Mouse (Mus musculus) C2C12 (cell line): ENCODE results near the gene Prpf31. TPM values are rescaled to one million over a fixed set of nuclear protein-coding genes. Genes with fewer than 3 reads are reported as not detected.

Experiments
- H3K27me3 ChIP-seq: one replicate; pipeline ENCODE4 v1.6.1; 2011; ENCODE audit not compliant: control insufficient read depth, insufficient read depth, insufficient read length
- H3K36me3 ChIP-seq: one replicate; pipeline ENCODE4 v1.6.1; 2011; ENCODE audit not compliant: control insufficient read depth, insufficient read depth
- H3K4me3 ChIP-seq: one replicate; pipeline ENCODE4 v1.5.1; 2011; ENCODE audit warnings: mild to moderate bottlenecking, control low read depth; ENCODE audit not compliant: poor library complexity, insufficient read depth, severe bottlenecking
- H3K79me2 ChIP-seq: one replicate; pipeline ENCODE4 v1.6.1; 2011; ENCODE audit not compliant: control insufficient read depth, insufficient read depth
- H3K79me3 ChIP-seq: one replicate; pipeline ENCODE4 v1.6.1; 2011; ENCODE audit warnings: low read depth, control low read depth
- H3ac ChIP-seq: one replicate; pipeline ENCODE3; 2011; ENCODE audit warnings: low read depth; ENCODE audit not compliant: control insufficient read depth, insufficient read length
- CEBPB ChIP-seq: IDR thresholded peaks from one replicate; pipeline ENCODE4 v1.6.1; 2011; ENCODE audit warnings: low read depth, mild to moderate bottlenecking, control low read depth, moderate library complexity
- CTCF ChIP-seq: IDR thresholded peaks from one replicate; pipeline ENCODE4 v1.5.1; 2011; ENCODE audit not compliant: control insufficient read depth, insufficient read depth, insufficient read length
- FOSL1 ChIP-seq: IDR thresholded peaks from one replicate; pipeline ENCODE4 v1.8.0; 2011; ENCODE audit warnings: mild to moderate bottlenecking, low read length; ENCODE audit not compliant: poor library complexity, insufficient read depth, severe bottlenecking
- MAX ChIP-seq: IDR thresholded peaks from one replicate; pipeline ENCODE4 v1.6.1; 2011; ENCODE audit warnings: mild to moderate bottlenecking, control low read depth
- MYOD1 ChIP-seq: IDR thresholded peaks from one replicate; pipeline ENCODE4 v1.6.1; 2011; ENCODE audit warnings: low read depth; ENCODE audit not compliant: control insufficient read depth, insufficient read length
- MYOG ChIP-seq: IDR thresholded peaks from one replicate; pipeline ENCODE4 v1.6.1; 2011; ENCODE audit not compliant: control insufficient read depth, insufficient read length; ENCODE audit errors: extremely low read depth
- USF1 ChIP-seq: IDR thresholded peaks from one replicate; pipeline ENCODE4 v1.6.1; 2011; ENCODE audit warnings: low read depth, mild to moderate bottlenecking, control low read depth, moderate library complexity
- polyA plus RNA-seq: library from polyadenylated mRNA; unstranded; fragments of >200 nt; fragmentation: generic; extraction: Trizol; gene quantifications from one replicate; pipeline ENCODE4 v1.2.1, GENCODE M21; 2012; ENCODE audit warnings: missing spikeins

Prpf31 gene
- polyA plus RNA-seq, 1 experiment: 102 TPM

- TF ChIP-seq CEBPB (no peak), FOSL1 (no peak), USF1 (no peak), MYOG (no peak), MYOD1 (no peak), CTCF (peak; percentile 18)
- Histone ChIP-seq H3K27me3 (no peaks in the 10 kb centered on the region), H3ac (no peak overlapping the region), H3K36me3 (no peaks in the 10 kb centered on the region), H3K79me3 (no peaks in the 10 kb centered on the region), H3K79me2 (no peaks in the 10 kb centered on the region), H3K4me3 (no peak overlapping the region)
Measured at GRCm38 (mm10) chr7:3601119-3601518, 28.7 kb upstream of the Prpf31 start.

GRCm38 (mm10) chr7:3606798-3607197 lies 23.0 kb upstream of the Prpf31 start:
- no peaks in the 10 kb centered on the region for H3K79me2 ChIP-seq
- H3ac ChIP-seq: no peak overlapping the region
- peaks cover 7% of the 10 kb centered on the region for H3K27me3 ChIP-seq
- TF ChIP-seq MAX: no peak
- TF ChIP-seq MYOG: no peak
- peak; percentile 18 for TF ChIP-seq CEBPB
- no peak for TF ChIP-seq CTCF
- no peak for TF ChIP-seq USF1
- TF ChIP-seq MYOD1: no peak
- no peak for TF ChIP-seq FOSL1
- no peaks in the 10 kb centered on the region for H3K36me3 ChIP-seq
- H3K79me3 ChIP-seq: no peaks in the 10 kb centered on the region
- no peak overlapping the region for H3K4me3 ChIP-seq

GRCm38 (mm10) chr7:3607391-3607790 lies 22.4 kb upstream of the Prpf31 start:
- H3K79me2 ChIP-seq: no peaks in the 10 kb centered on the region
- no peaks in the 10 kb centered on the region for H3K79me3 ChIP-seq
- no peaks in the 10 kb centered on the region for H3K36me3 ChIP-seq
- no peak for TF ChIP-seq USF1
- TF ChIP-seq CTCF: no peak
- no peak for TF ChIP-seq CEBPB
- no peak for TF ChIP-seq MAX
- TF ChIP-seq MYOD1: no peak
- no peak for TF ChIP-seq MYOG
- peaks cover 7% of the 10 kb centered on the region for H3K27me3 ChIP-seq
- no peak overlapping the region for H3ac ChIP-seq
- H3K4me3 ChIP-seq: no peak overlapping the region

DNA sequence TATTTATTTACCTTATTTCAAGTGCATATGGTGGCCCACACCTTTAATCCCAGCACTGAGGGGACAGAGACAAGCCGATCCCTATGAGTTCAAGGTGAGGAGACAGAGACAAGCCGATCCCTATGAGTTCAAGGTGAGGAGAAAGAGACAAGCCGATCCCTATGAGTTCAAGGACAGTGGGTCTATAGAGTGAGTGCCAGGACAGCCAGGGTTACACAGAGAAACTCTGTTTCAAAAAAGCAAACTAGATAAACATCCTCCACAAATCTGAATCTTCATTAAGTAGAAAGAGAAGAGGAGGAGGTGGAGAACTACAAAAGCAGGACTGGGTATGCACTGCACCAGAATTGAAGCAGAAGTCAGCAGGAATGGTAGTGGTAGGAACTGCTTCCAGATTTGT lies 21.1 kb upstream of the Prpf31 start:
- Histone ChIP-seq H3K4me3 (no peak overlapping the region), H3K79me3 (no peaks in the 10 kb centered on the region), H3K27me3 (peaks cover 7% of the 10 kb centered on the region), H3K36me3 (no peaks in the 10 kb centered on the region), H3ac (no peak overlapping the region), H3K79me2 (no peaks in the 10 kb centered on the region)
- no peak for TF ChIP-seq CEBPB
- no peak for TF ChIP-seq MYOG
- TF ChIP-seq CTCF: no peak
- TF ChIP-seq USF1: no peak
- TF ChIP-seq MYOD1: no peak
- no peak for TF ChIP-seq MAX
- TF ChIP-seq FOSL1: no peak

- Histone ChIP-seq H3K79me3 (no peaks in the 10 kb centered on the region), H3K79me2 (no peaks in the 10 kb centered on the region), H3K4me3 (no peak overlapping the region)
Measured at GRCm38 (mm10) chr7:3609082-3609481, 20.7 kb upstream of the Prpf31 start.

DNA sequence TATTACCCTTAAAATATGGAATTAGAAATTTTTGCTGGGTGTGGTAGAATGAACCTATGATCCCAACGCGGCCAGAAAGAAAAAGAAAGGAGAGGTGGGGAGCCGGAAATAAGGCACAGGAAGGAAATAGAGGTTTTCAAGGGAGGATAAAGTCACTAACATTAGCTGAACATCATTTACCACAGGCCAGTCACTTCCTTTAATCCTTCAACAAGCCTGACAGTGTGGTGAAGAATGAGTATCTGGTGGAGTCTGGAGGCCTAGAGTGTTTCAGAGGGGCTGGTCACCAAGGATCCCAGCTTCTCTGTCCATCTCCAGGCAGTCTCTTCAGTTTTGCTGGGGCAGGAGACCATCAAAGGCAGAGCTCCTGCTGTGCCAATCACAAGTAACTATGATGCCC lies 19.3 kb upstream of the Prpf31 start:
- Histone ChIP-seq H3K79me2 (no peaks in the 10 kb centered on the region), H3K27me3 (peaks cover 10% of the 10 kb centered on the region), H3K36me3 (no peaks in the 10 kb centered on the region), H3K4me3 (no peak overlapping the region), H3ac (no peak overlapping the region), H3K79me3 (no peaks in the 10 kb centered on the region)
- TF ChIP-seq FOSL1 (no peak), CTCF (no peak), USF1 (no peak), MYOG (no peak), CEBPB (no peak), MAX (no peak), MYOD1 (no peak)

More at GRCm38 (mm10) chr7:3609082-3609481, 20.7 kb upstream of the Prpf31 start:
- TF ChIP-seq CEBPB (no peak), CTCF (no peak), USF1 (no peak), MYOG (no peak), FOSL1 (no peak), MYOD1 (no peak), MAX (no peak)
- Histone ChIP-seq H3ac (no peak overlapping the region), H3K27me3 (peaks cover 7% of the 10 kb centered on the region), H3K36me3 (no peaks in the 10 kb centered on the region)
